Comparison of ENCODE assay signal across 8 mouse cellular contexts in the genomic region with DNA sequence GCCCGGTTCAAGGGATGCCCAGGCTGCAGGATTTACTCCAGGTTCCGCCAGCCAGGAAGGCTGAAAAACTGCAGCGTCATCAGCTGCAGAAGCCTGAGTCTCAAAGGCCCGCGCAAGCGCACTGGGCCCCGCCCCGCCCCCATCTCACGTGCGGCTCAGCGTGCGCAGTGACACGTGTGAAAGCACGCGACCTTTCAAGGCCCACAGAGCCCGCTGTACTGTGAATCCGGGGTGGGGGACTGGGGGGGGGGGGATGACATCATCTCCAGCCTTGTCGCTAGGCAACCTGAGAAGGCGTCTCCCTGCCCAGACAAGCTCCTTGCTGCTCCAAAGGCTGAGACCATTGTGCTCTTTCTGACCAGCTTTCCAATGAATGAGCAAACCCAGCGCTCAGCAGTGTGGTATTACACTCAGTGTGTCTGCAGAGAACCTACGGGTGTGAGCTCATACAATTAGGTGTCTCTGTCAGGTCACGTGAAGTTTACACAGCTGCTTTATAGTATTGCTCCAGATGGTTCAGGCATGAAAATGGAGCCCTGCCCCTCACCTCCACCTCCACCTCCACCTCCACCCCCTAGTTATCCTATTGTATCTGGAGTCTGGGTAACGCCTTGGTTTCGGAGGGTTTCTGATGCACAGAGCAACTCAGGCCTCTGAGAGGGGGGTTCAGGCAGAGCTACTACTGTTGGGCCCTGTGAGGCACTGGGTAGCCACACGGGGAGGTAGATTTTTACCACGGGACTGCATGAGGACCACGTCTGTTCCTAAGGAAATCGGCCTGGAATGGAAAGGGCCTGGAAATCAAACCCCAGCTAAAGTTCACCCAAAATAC. TPM values are rescaled to one million over a fixed set of nuclear protein-coding genes. Genes with fewer than 3 reads are reported as not detected.
DNase-seq lines count a peak whose midpoint lies in the region; ATAC-seq and TF ChIP-seq lines count a peak whose summit lies in the region.

No protein-coding gene starts in this region.

- no peaks in the 10 kb centered on the region for H3K9me3 ChIP-seq in forebrain, postnatal 0 days (ENCODE audit: low read length)
- H3K9me3 ChIP-seq in neural tube, embryonic 15.5 days (replicated peaks), result no peaks in the 10 kb centered on the region

- WGBS in forebrain, postnatal 0 days, result 4% methylated on average over 28 of the region's 28 CpGs
- WGBS in lung, adult 2 months, result 15% methylated on average over 28 of the region's 28 CpGs
- 5% methylated on average over 28 of the region's 28 CpGs for WGBS in neural tube, embryonic 15.5 days

- no peak for TF ChIP-seq CTCF in forebrain, postnatal 0 days (IDR thresholded peaks at IDR 0.05; ENCODE audit: low read depth)
- 0 out of 2 replicates have a peak, but pooled peaks have one; percentile 4 for TF ChIP-seq CTCF in layer of hippocampus, adult 2 months (conservative IDR thresholded peaks at IDR 0.05)
- TF ChIP-seq CTCF in lung, adult 2 months (IDR thresholded peaks at IDR 0.05; ENCODE audit: insufficient read depth, low read length), result no peak

- peak overlapping the region; percentile 51; the same call in 1 of the 2 replicates for H3K27ac ChIP-seq in forebrain, postnatal 0 days (ENCODE audit: low read depth, low read length)
- H3K27ac ChIP-seq in layer of hippocampus, adult 2 months, result peak overlapping the region; percentile 92
- peak overlapping the region; percentile 69 for H3K27ac ChIP-seq in neural tube, embryonic 15.5 days (replicated peaks)

- peak overlapping the region; percentile 24 for H3K4me3 ChIP-seq in forebrain, postnatal 0 days (ENCODE audit: low read depth, low read length)
- H3K4me3 ChIP-seq in layer of hippocampus, adult 2 months, result peak overlapping the region; percentile 46
- H3K4me3 ChIP-seq in lung, adult 2 months (replicated peaks; ENCODE audit: extremely low read depth, low read depth, low read length), result no peak overlapping the region
- peak overlapping the region; percentile 29 for H3K4me3 ChIP-seq in neural tube, embryonic 15.5 days (replicated peaks)

- peak overlapping the region; percentile 40; the same call in 1 of the 2 replicates for H3K9ac ChIP-seq in forebrain, postnatal 0 days
- peak overlapping the region; percentile 43 for H3K9ac ChIP-seq in neural tube, embryonic 15.5 days (replicated peaks)

- peak; percentile 97 for DNase-seq in ES-CJ7 (ENCODE audit: low read depth, low spot score)
- peak; percentile 89 to 98 for DNase-seq in cerebellum, adult 18-20 months
- peak; percentile 98 for DNase-seq in forebrain, postnatal 0 days
- DNase-seq in heart, postnatal 4 days, result peak; percentile 98
- peak; percentile 95 to 98 for DNase-seq in layer of hippocampus, adult 2 months (ENCODE audit: low spot score in 2 of 2)
- DNase-seq in lung, adult 2 months, result peak; percentile 93
- peak; percentile 90 for DNase-seq in testis, postnatal 14 days (ENCODE audit: low spot score)

- no peaks in the 10 kb centered on the region for H3K27me3 ChIP-seq in forebrain, postnatal 0 days (ENCODE audit: insufficient read depth, low read length)
- H3K27me3 ChIP-seq in neural tube, embryonic 15.5 days (replicated peaks), result 0 out of 2 replicates have a peak, but pooled peaks cover 2% of the 10 kb centered on the region

- H3K4me1 ChIP-seq in forebrain, postnatal 0 days (ENCODE audit: insufficient read depth), result peaks cover 4% of the 10 kb centered on the region; the same call in 1 of the 2 replicates
- H3K4me1 ChIP-seq in lung, adult 2 months (ENCODE audit: control insufficient read depth, insufficient read depth, low read length), result peaks cover 5% of the 10 kb centered on the region
- H3K4me1 ChIP-seq in neural tube, embryonic 15.5 days, result peaks cover 18% of the 10 kb centered on the region

- peak; percentile 28; the same call in 1 of the 2 replicates for TF ChIP-seq POLR2A in lung, adult 2 months (IDR thresholded peaks at IDR 0.05; ENCODE audit: borderline replicate concordance, extremely low read depth, low read depth, low read length)

- peak overlapping the region; percentile 55 for H3K4me2 ChIP-seq in forebrain, postnatal 0 days (ENCODE audit: low read depth)
- H3K4me2 ChIP-seq in neural tube, embryonic 15.5 days, result peak overlapping the region; percentile 61

- peak; percentile 97 for ATAC-seq in forebrain, postnatal 0 days
- peak; percentile 95 for ATAC-seq in neural tube, embryonic 15.5 days (ENCODE audit: low FRiP score)

- H3K36me3 ChIP-seq in forebrain, postnatal 0 days (ENCODE audit: insufficient read depth), result no peaks in the 10 kb centered on the region
- no peaks in the 10 kb centered on the region for H3K36me3 ChIP-seq in neural tube, embryonic 15.5 days

RNA-seq across cellular contexts. Expression of a gene that starts 9.4 kb away (rescaled TPM):
- total RNA-seq in forebrain, postnatal 0 days (2014; rRNA removed), result 2.7 and 5.2 TPM in 2 replicates
- 2.7 and 4.1 TPM in 2 replicates for polyA plus RNA-seq in forebrain, postnatal 0 days (2015; fragmentation: Nextera tagmentation; extraction: Ambion mirVana)
- total RNA-seq in heart, postnatal 4 days (2021), result 10 to 100 TPM; 10.5 to 12.7 TPM
- total RNA-seq in layer of hippocampus, adult 2 months (2021), result 10 to 100 TPM; 45.2 to 47.1 TPM
- polyA plus RNA-seq in lung, adult 2 months (2012; rRNA removed), result 5.2 and 10.1 TPM in 2 replicates
- polyA plus RNA-seq in neural tube, embryonic 15.5 days (2015; fragmentation: Nextera tagmentation; extraction: Ambion mirVana), result 5.6 and 6.3 TPM in 2 replicates
